Mouse (Mus musculus): ENCODE measurements around the gene Cbr1.

Gene Cbr1

GRCm38 (mm10) chr16:93605553-93605952 is at the start of gene Cbr1:
Cbr1 (plus strand) TSS chr16:93605853.
- DNase-seq (ENCODE audit: low spot score in 2 of 2): no peak

GRCm38 (mm10) chr16:93557646-93558045 is 48.0 kb upstream of the Cbr1 start:
- no peak for DNase-seq (ENCODE audit: low spot score in 2 of 2)

GRCm38 (mm10) chr16:93558499-93558898 is 47.2 kb upstream of the Cbr1 start:
- DNase-seq (ENCODE audit: low spot score in 2 of 2): no peak

- DNase-seq (ENCODE audit: low spot score in 2 of 2): no peak
These were observed 33.3 kb upstream of the Cbr1 start for GRCm38 (mm10) chr16:93572383-93572782.

GRCm38 (mm10) chr16:93573434-93573833 is 32.2 kb upstream of the Cbr1 start:
- no peak for DNase-seq (ENCODE audit: low spot score in 2 of 2)

- DNase-seq (ENCODE audit: low spot score in 2 of 2): no peak
These were observed 31.0 kb upstream of the Cbr1 start for GRCm38 (mm10) chr16:93574521-93575191.

- DNase-seq (ENCODE audit: low spot score in 2 of 2): no peak
These were observed 30.1 kb upstream of the Cbr1 start for GRCm38 (mm10) chr16:93575574-93575973.

GRCm38 (mm10) chr16:93576412-93577082 is 29.1 kb upstream of the Cbr1 start:
- DNase-seq (ENCODE audit: low spot score in 2 of 2): peak; percentile 50 to 55

GRCm38 (mm10) chr16:93578346-93579005 is 27.2 kb upstream of the Cbr1 start:
- no peak for DNase-seq (ENCODE audit: low spot score in 2 of 2)

GRCm38 (mm10) chr16:93581125-93581524 is 24.5 kb upstream of the Cbr1 start:
- DNase-seq (ENCODE audit: low spot score in 2 of 2): no peak

GRCm38 (mm10) chr16:93584976-93585702 is 20.5 kb upstream of the Cbr1 start:
- DNase-seq (ENCODE audit: low spot score in 2 of 2): no peak

GRCm38 (mm10) chr16:93585703-93586205 is 19.9 kb upstream of the Cbr1 start:
- no peak for DNase-seq (ENCODE audit: low spot score in 2 of 2)

GRCm38 (mm10) chr16:93586382-93586781 is 19.3 kb upstream of the Cbr1 start:
- no peak for DNase-seq (ENCODE audit: low spot score in 2 of 2)

- DNase-seq (ENCODE audit: low spot score in 2 of 2): no peak
These were observed 17.4 kb upstream of the Cbr1 start for GRCm38 (mm10) chr16:93588281-93588680.

- DNase-seq (ENCODE audit: low spot score in 2 of 2): no peak
These were observed 14.7 kb upstream of the Cbr1 start for GRCm38 (mm10) chr16:93590915-93591314.

GRCm38 (mm10) chr16:93591450-93592430 is 13.9 kb upstream of the Cbr1 start:
- DNase-seq (ENCODE audit: low spot score in 2 of 2): no peak

GRCm38 (mm10) chr16:93592711-93593110 is 12.9 kb upstream of the Cbr1 start:
- no peak for DNase-seq (ENCODE audit: low spot score in 2 of 2)

GRCm38 (mm10) chr16:93593406-93593805 is 12.2 kb upstream of the Cbr1 start:
- DNase-seq (ENCODE audit: low spot score in 2 of 2): no peak

GRCm38 (mm10) chr16:93594448-93594847 is 11.2 kb upstream of the Cbr1 start:
- no peak for DNase-seq (ENCODE audit: low spot score in 2 of 2)

GRCm38 (mm10) chr16:93595766-93596165 is 9.9 kb upstream of the Cbr1 start:
- no peak for DNase-seq (ENCODE audit: low spot score in 2 of 2)

GRCm38 (mm10) chr16:93596807-93597206 is 8.8 kb upstream of the Cbr1 start:
- DNase-seq (ENCODE audit: low spot score in 2 of 2): no peak

Measured in right cerebral cortex, postnatal 36 days (tissue).